Mouse (Mus musculus) heart, embryonic 12.5 days (tissue): Measurements from ENCODE around the gene Ifi214. TPM values are rescaled to one million over a fixed set of nuclear protein-coding genes. Genes with fewer than 3 reads are reported as not detected.
"Not testable (repeated sequence)": the region's sequence is repeated elsewhere in the genome, so short reads cannot be mapped to it uniquely, and the experiment has no call there.

Source experiments
- ATAC-seq: fragments of 200-750 bp; cut with Nextera tagmentation; 2 replicates; pipeline ENCODE4 v1.8.0; 2017; ENCODE audit warnings: moderate TSS enrichment, moderate library complexity; ENCODE audit not compliant: insufficient number of reproducible peaks, low FRiP score
- H3K27ac ChIP-seq: fragments of 300-500 bp; sonication (generic); 2 replicates; pipeline ENCODE4 v1.5.1; 2016; ENCODE audit warnings: mild to moderate bottlenecking, moderate library complexity; ENCODE audit not compliant: poor library complexity, severe bottlenecking
- H3K27me3 ChIP-seq: fragments of 300-500 bp; sonication (generic); replicated peaks from 2 replicates; pipeline ENCODE4 v1.6.1; 2016; ENCODE audit warnings: mild to moderate bottlenecking, moderate library complexity
- H3K36me3 ChIP-seq: fragments of 300-500 bp; sonication (generic); 2 replicates; pipeline ENCODE4 v1.6.1; 2016; ENCODE audit warnings: mild to moderate bottlenecking, moderate library complexity
- H3K4me1 ChIP-seq: fragments of 300-500 bp; sonication (generic); replicated peaks from 2 replicates; pipeline ENCODE4 v1.6.1; 2016; ENCODE audit warnings: mild to moderate bottlenecking
- H3K4me2 ChIP-seq: fragments of 300-500 bp; sonication (generic); 2 replicates; pipeline ENCODE4 v1.6.1; 2016; ENCODE audit warnings: mild to moderate bottlenecking, moderate library complexity
- H3K4me3 ChIP-seq: fragments of 300-500 bp; sonication (generic); 2 replicates; pipeline ENCODE4 v1.5.1; 2016; ENCODE audit warnings: mild to moderate bottlenecking
- H3K9ac ChIP-seq: fragments of 300-500 bp; sonication (generic); 2 replicates; pipeline ENCODE4 v1.6.1; 2016; ENCODE audit warnings: mild to moderate bottlenecking, moderate library complexity
- H3K9me3 ChIP-seq: fragments of 300-500 bp; sonication (generic); replicated peaks from 2 replicates; pipeline ENCODE4 v1.6.1; 2016; ENCODE audit warnings: mild to moderate bottlenecking, moderate library complexity
- WGBS: fragments of 180-500 bp; shearing (Covaris S2); methylation state at CpG from one replicate; pipeline ENCODE4 v1.1.7; 2016; 5-methylcytosine and 5-hydroxymethylcytosine counted together
- polyA plus RNA-seq: library from polyadenylated mRNA; unstranded; fragments of >200 nt; fragmentation: Nextera tagmentation; extraction: Ambion mirVana; gene quantifications from 2 replicates; pipeline ENCODE4 v1.2.1, GENCODE M21; 2016

The Ifi214 gene
- not detected in 2 replicates for polyA plus RNA-seq

DNA sequence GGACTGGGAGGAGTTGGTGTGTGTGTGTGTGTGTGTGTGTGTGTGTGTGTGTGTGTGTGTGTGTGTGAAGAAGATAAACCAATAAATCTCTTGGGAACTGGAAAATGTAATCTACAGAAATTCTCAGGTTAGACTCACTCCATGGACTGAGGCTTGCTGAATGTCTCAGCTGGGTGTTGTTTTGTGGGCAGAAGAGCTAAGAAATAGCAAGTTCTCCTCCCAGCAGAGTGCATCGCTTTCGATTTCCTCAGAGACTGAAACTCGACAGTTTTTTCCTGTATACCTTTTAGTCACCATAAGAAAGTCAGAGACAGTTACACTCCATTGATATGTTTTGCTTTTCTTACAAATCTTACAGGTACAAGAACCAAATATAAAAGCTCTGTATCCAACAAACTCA is at the start of gene Ifi214:
Gene Ifi214, minus strand, starts transcription at position 167 of the 400 bp plus-strand sequence.
- H3K4me1 ChIP-seq, H3K4me3 ChIP-seq, H3K36me3 ChIP-seq, H3K9me3 ChIP-seq, ATAC-seq, H3K27me3 ChIP-seq, H3K27ac ChIP-seq, H3K4me2 ChIP-seq, H3K9ac ChIP-seq: not testable (repeated sequence)
- WGBS: 83% methylated on average over 3 of the region's 3 CpGs

DNA sequence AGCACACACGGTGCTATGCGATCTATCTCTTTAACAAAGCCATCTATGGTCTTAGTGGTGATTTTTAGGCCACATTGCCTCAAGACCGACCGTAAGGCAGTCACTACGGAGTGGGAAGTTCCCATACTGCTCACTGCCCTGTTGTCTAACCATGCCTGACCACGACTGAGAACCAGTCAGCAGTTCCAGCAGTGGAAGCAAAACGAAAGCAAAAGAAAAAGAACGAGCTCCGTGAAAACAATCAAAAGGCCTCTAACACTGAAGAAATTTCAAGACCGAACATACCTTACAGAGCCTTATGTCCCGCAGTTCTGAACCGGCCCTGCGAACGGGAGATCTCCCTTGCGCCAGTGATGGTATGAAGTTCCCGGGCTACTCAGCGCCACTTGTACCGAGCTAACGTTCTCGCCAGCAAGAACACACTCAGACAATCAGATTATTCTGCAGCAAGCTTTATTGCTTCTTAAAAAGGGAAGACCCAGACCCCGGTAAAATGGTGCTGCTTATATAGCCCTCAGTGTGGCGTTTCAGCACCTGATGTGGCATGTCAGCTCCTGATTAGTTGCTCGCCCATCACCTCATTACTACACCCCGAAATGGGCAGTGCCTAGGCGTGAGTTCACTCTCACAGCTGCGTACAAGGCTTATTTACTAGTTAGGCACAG is 44.3 kb upstream of the Ifi214 start:
- Histone ChIP-seq H3K27me3 (no peaks in the 10 kb centered on the region), H3K4me1 (no peaks in the 10 kb centered on the region), H3K36me3 (no peaks in the 10 kb centered on the region), H3K9ac (no peak overlapping the region), H3K4me2 (no peak overlapping the region), H3K27ac (no peak overlapping the region), H3K4me3 (no peak overlapping the region), H3K9me3 (peaks cover 52% of the 10 kb centered on the region)
- 85% methylated on average over 26 of the region's 26 CpGs for WGBS
- no peak for ATAC-seq

DNA sequence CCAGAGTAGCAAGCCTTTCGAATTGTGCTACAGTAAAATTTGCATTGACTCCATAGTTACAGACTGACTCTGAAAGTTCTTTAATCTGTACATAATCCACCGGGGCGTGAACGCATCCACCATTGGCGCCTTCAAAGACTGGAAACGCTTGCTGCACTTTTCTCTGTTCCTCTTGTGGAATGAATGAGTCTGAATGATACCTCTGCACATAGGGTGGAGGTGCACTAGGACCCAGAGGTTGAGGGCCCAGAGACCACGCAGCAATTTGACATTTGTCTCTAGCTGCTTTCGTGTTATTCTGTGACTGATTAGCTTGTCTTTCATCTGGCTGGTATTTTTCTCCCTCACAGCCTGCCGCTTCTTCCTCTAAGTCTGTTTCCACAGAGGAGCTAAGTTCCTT is 43.3 kb upstream of the Ifi214 start:
- WGBS: 85% methylated on average over 9 of the region's 9 CpGs
- no peak overlapping the region for H3K4me2 ChIP-seq
- H3K36me3 ChIP-seq: no peaks in the 10 kb centered on the region
- peaks cover 54% of the 10 kb centered on the region for H3K9me3 ChIP-seq
- H3K27me3 ChIP-seq: no peaks in the 10 kb centered on the region
- H3K4me1 ChIP-seq: no peaks in the 10 kb centered on the region
- H3K27ac ChIP-seq: no peak overlapping the region
- H3K4me3 ChIP-seq: no peak overlapping the region
- no peak for ATAC-seq
- H3K9ac ChIP-seq: no peak overlapping the region

DNA sequence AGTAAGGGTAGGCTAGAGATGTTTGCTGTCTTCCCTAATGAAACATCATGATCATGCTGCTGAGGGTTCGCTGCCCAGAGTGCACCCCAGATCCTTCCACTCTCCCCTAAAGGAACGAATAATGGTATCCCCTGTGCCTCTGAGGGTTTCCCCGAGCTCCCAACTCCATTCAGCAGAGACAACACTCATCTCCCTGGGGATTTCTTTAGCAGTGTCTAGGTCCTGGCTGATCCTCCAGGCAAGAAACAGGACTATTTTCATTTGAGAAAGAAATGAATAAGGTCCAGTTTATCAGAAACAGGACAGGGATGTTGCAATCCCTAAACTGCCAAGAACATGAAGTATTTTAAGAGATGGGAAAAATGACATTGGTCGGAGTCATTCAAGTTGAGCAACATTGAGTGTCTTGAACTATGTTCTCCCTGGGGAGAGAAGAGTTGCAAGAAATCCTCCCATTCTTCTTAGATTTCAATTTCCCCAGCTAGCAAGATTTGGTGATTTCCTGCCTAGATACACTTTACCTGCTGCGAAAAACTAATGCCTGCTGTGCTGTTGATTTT is 14.8 kb upstream of the Ifi214 start:
- WGBS: 72% methylated on average over 5 of the region's 5 CpGs
- H3K27ac ChIP-seq, ATAC-seq, H3K4me1 ChIP-seq, H3K4me2 ChIP-seq, H3K9me3 ChIP-seq, H3K36me3 ChIP-seq, H3K4me3 ChIP-seq, H3K9ac ChIP-seq, H3K27me3 ChIP-seq: not testable (repeated sequence)

DNA sequence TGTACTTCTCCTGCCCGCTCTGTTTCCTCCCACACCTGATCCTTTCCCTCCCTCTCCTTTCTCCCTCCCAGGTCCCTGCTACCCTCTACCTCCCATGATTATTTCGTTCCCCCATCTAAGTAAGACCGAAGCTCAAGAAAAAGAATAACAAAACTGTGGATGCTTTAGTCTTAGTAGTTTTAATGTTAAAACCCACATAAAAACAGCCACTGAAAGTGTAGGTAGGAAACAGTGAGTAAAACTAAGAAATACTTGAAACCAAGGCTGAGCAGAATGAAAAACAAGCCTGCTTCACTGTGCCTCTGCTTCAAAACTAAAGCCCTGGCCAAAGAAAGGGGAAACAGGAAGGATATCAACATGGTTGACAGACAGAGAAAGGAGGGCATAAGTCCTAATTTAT is 13.0 kb upstream of the Ifi214 start:
- H3K9me3 ChIP-seq, H3K4me3 ChIP-seq, H3K27ac ChIP-seq, ATAC-seq, H3K4me2 ChIP-seq, H3K4me1 ChIP-seq, H3K36me3 ChIP-seq, H3K9ac ChIP-seq, H3K27me3 ChIP-seq: not testable (repeated sequence)
- WGBS: 78% methylated on average over 3 of the region's 3 CpGs

DNA sequence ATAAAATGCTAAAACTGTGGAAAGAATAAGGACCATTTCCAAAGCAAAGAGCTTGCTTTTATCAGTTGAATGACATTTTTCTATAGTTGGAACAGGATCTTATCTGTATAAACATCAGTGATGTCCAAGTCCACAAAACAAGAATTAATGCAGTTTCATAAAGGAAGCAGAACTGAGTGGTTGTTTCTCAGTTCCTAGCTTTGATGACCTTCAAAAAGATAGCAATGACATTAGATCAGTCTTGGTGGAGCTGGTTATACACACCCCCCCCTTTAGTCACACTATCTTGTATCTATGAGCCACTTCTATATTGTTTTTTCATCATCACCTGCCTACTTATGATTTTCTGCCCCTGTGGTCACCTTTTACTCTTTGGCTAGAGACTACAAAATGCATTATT is 14.3 kb downstream of the Ifi214 start:
- no peak overlapping the region for H3K9ac ChIP-seq
- no peak for ATAC-seq
- H3K27me3 ChIP-seq: no peaks in the 10 kb centered on the region
- no peaks in the 10 kb centered on the region for H3K4me1 ChIP-seq
- no peaks in the 10 kb centered on the region for H3K36me3 ChIP-seq
- H3K4me3 ChIP-seq: no peak overlapping the region
- no peak overlapping the region for H3K4me2 ChIP-seq
- no peak overlapping the region for H3K27ac ChIP-seq
- H3K9me3 ChIP-seq: no peaks in the 10 kb centered on the region

DNA sequence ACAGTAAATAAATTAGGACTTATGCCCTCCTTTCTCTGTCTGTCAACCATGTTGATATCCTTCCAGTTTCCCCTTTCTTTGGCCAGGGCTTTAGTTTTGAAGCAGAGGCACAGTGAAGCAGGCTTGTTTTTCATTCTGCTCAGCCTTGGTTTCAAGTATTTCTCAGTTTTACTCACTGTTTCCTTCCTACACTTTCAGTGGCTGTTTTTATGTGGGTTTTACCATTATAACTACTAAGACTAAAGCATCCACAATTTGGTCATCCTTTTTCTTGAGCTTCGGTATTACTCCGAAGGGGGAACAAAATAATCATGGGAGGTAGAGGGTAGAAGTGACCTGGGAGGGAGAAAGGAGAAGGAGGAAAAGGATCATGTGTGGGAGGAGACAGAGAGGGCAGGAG is 25.2 kb downstream of the Ifi214 start:
- H3K4me2 ChIP-seq, H3K4me1 ChIP-seq, ATAC-seq, H3K9me3 ChIP-seq, H3K4me3 ChIP-seq, H3K9ac ChIP-seq, H3K27me3 ChIP-seq, H3K27ac ChIP-seq, H3K36me3 ChIP-seq: not testable (repeated sequence)
- WGBS: 90% methylated on average over 2 of the region's 2 CpGs

DNA sequence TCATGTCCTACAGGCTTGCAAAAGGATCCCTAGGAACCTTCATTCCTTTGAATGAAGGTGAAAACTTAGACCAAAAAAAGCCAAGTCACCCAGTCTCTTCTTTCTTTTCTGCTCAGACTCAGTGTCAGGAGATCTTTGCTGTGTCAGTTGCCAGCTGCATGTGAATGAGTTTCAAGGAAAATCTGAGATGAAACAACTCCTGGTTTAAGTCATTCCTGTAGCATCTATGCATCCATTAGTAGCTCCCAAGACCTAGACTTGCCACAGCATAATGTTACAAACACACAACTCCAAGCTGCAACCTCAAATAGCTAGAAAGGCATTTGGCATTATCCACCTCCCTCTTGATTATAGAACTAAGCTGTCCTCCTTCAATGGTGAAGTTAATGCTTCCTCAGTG is 44.3 kb downstream of the Ifi214 start:
- H3K27ac ChIP-seq, H3K9me3 ChIP-seq, H3K4me2 ChIP-seq, H3K27me3 ChIP-seq, H3K9ac ChIP-seq, H3K36me3 ChIP-seq, H3K4me1 ChIP-seq, ATAC-seq, H3K4me3 ChIP-seq: not testable (repeated sequence)

DNA sequence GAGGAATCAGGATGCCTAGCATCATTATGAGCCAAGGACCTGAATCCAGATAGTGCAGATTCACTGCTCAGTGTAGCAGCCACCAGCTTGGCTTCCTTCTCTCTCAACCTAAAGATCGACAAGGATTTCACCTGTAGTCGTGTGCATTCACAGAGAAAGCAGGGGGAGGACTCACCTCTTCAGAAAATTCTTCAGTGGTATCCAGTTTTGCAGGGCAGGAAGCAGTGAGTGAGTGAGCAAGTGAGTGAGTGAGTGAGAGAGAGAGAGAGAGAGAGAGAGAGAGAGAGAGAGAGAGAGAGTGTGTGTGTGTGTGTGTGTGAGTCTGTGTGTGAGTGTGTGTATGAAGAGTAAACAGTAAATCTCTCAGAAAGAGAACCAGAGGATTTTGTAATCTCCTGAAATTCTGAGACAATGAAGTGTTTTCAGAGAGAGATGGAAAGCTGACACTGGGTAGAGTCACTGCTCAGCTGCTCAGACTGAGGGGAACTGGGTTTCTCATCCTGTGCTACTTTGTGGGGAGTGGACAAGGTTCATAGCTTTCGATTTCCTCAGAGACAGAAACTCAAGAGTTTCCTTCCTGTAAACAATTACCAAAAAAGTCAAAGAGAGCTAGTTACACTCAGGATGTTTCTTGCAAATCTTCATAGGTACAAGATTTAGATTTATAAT is 44.8 kb downstream of the Ifi214 start, which contains the start of gene Ifi206:
Gene Ifi206, minus strand, starts transcription at position 230 of the 669 bp plus-strand sequence.
- not testable (repeated sequence) for H3K4me2 ChIP-seq, H3K36me3 ChIP-seq, H3K4me1 ChIP-seq, H3K27me3 ChIP-seq, H3K9ac ChIP-seq, H3K27ac ChIP-seq, ATAC-seq, H3K9me3 ChIP-seq, H3K4me3 ChIP-seq
- 59% methylated on average over 3 of the region's 3 CpGs for WGBS

DNA sequence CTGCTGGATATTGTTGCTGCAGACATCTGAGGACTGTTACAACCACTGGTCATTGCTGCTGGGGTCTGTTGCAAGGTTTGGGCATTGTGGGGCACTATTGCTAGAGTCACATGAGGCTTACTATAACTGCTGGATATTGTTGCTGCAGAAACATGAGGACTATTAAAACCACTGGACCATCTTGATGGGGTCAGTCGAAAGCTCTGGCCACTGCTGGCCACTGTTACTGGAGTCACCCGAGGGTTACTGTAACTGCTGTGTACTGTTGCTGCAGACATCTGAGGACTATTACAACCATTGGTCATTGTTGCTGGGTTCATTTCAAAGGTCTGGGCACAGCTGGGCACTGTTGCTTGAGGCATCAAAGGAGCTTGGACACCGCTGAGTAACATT is 54.6 kb downstream of the Ifi214 start:
- H3K27ac ChIP-seq, H3K9ac ChIP-seq, H3K36me3 ChIP-seq, H3K4me2 ChIP-seq, H3K27me3 ChIP-seq, ATAC-seq, H3K4me1 ChIP-seq, H3K9me3 ChIP-seq, H3K4me3 ChIP-seq: not testable (repeated sequence)
- 87% methylated on average over 3 of the region's 3 CpGs for WGBS

DNA sequence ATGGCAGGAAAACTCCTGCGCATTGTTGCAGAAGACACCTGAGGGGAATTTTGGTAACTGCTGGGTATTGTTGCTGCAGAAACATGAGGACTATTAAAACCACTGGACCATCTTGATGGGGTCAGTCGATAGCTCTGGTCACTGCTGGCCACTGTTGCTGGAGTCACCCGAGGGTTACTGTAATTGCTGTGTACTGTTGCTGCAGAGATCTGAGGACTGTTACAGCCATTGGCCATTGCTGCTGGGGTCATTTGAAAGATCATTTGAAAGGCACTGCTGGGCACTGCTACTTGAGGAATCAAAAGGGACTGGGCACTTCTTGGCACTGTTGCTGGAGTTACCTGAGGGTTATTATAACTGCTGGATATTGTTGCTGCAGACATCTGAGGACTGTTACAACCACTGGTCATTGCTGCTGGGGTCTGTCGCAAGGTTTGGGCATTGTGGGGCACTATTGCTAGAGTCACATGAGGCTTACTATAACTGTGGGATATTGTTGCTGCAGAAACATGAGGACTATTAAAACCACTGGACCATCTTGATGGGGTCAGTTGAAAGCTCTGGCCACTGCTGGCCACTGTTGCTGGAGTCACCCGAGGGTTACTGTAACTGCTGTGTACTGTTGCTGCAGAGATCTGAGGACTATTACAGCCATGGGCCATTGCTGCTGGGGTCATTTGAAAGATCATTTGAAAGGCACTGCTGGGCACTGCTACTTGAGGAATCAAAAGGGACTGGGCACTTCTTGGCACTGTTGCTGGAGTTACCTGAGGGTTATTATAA is 55.2 kb downstream of the Ifi214 start:
- H3K4me3 ChIP-seq, H3K9me3 ChIP-seq, H3K9ac ChIP-seq, H3K27ac ChIP-seq, H3K4me2 ChIP-seq, ATAC-seq, H3K4me1 ChIP-seq, H3K27me3 ChIP-seq, H3K36me3 ChIP-seq: not testable (repeated sequence)
- 80% methylated on average over 5 of the region's 5 CpGs for WGBS
